Mouse (Mus musculus): Measurements from ENCODE around the gene Tjp1. TPM values are rescaled to one million over a fixed set of nuclear protein-coding genes. Genes with fewer than 3 reads are reported as not detected.

The Tjp1 gene
- polyA plus RNA-seq, 1 experiment from 2014 or later, result 18.7 TPM

DNA sequence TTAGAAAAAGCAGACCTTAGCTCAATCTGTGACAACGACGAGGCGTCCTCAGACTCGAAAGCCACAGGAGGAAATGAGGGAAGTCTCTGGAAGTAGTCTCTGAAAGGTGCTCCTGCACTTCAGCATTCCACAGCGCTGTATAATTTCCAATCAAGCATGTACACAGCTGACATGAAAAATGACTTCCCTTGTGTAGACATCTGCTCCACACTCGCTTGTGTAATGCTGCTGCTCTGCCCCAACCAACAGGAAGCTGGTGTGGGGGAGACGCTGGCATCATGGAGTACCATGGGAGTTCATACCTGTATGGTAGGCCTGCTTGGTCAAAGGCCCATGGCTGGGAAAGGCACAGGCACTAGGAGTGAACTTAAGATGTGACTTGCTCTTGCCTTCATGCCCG is 103.1 kb downstream of the Tjp1 start:
- H3K9ac ChIP-seq, result no peak overlapping the region
- no peaks in the 10 kb centered on the region for H3K36me3 ChIP-seq
- no peaks in the 10 kb centered on the region for H3K9me3 ChIP-seq
- no peak overlapping the region for H3K27ac ChIP-seq
- no peaks in the 10 kb centered on the region for H3K27me3 ChIP-seq
- no peak overlapping the region for H3K4me2 ChIP-seq
- H3K4me3 ChIP-seq, result no peak overlapping the region
- no peak for ATAC-seq (ENCODE audit: insufficient number of reproducible peaks, insufficient read depth, low FRiP score, low TSS enrichment, low read depth)
- peaks cover 15% of the 10 kb centered on the region for H3K4me1 ChIP-seq
- 80% methylated on average over 8 of the region's 8 CpGs for WGBS

DNA sequence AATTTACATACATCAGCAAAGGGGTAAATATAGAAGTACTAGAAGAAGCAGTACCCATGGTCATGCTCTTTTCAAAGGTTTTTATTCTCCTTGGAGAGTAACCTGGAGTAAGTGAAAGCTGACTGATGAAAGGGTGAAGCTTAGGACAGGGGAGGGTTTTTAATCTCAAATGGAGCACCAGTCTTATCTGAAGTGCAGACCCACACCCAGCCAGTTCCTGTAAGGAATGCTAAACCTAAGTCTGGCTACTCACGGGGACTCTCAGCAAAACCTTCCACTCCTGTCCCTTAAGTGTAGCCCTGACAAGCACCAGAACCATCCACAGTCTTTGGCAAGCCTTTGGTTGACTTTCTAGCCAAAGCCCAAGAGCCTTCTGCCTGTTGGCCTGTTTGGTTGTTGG is 105.1 kb downstream of the Tjp1 start:
- H3K4me2 ChIP-seq, result no peak overlapping the region
- H3K27ac ChIP-seq, result no peak overlapping the region
- peaks cover 17% of the 10 kb centered on the region for H3K4me1 ChIP-seq
- H3K27me3 ChIP-seq, result no peaks in the 10 kb centered on the region
- H3K36me3 ChIP-seq, result no peaks in the 10 kb centered on the region
- H3K4me3 ChIP-seq, result no peak overlapping the region
- 90% methylated on average over 1 of the region's 1 CpGs for WGBS
- no peak overlapping the region for H3K9ac ChIP-seq
- H3K9me3 ChIP-seq, result no peaks in the 10 kb centered on the region
- no peak for ATAC-seq (ENCODE audit: insufficient number of reproducible peaks, insufficient read depth, low FRiP score, low TSS enrichment, low read depth)

DNA sequence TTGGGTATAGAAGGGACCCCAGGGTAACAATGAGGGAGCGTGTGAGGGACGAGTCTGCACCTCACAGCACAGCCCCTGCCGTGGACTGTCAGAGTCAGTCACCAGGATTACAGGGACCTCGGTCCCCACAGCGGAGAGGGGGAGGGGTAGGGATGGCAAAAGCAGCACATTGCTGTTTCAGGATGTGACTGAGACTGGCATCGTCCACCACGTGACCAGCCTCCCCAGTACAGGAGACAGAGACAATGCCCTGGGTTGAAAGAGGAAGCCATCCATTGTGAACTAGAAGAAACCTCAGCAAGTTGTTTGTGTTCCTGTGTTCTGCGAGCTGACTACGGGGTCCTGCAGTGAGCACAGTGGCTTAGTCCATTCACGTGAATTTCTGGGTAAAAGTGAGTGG is 106.1 kb downstream of the Tjp1 start:
- 10% methylated on average over 10 of the region's 10 CpGs for WGBS
- H3K27ac ChIP-seq, result no peak overlapping the region
- H3K4me2 ChIP-seq, result peak overlapping the region; percentile 37
- H3K36me3 ChIP-seq, result no peaks in the 10 kb centered on the region
- H3K4me3 ChIP-seq, result no peak overlapping the region
- no peak overlapping the region for H3K9ac ChIP-seq
- H3K4me1 ChIP-seq, result peaks cover 16% of the 10 kb centered on the region
- H3K9me3 ChIP-seq, result no peaks in the 10 kb centered on the region
- H3K27me3 ChIP-seq, result no peaks in the 10 kb centered on the region
- ATAC-seq (ENCODE audit: insufficient number of reproducible peaks, insufficient read depth, low FRiP score, low TSS enrichment, low read depth), result peak; percentile 43; the same call in 1 of the 2 replicates

DNA sequence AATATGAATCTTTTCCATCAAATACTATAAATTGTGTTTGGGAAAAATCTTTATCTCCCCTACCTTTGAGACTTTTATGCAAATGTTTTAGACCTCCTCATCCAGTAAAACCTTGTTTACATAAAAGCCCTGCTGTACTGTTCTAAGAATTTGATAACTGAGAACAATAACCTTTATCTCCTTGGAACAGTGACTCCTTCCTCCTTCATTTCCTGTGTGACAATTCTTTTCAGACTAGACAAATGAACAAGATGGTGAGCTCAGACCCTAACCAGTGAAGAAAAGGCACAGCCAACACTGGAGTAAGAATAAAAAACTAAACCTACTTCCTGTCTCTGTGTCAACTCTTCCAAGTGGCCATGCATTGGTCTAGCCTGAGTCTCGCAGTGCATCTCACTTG is 107.7 kb downstream of the Tjp1 start:
- no peak overlapping the region for H3K9ac ChIP-seq
- no peak overlapping the region for H3K4me2 ChIP-seq
- no peaks in the 10 kb centered on the region for H3K27me3 ChIP-seq
- no peaks in the 10 kb centered on the region for H3K36me3 ChIP-seq
- ATAC-seq (ENCODE audit: insufficient number of reproducible peaks, insufficient read depth, low FRiP score, low TSS enrichment, low read depth), result no peak
- no peak overlapping the region for H3K4me3 ChIP-seq
- H3K9me3 ChIP-seq, result no peaks in the 10 kb centered on the region
- no peak overlapping the region for H3K27ac ChIP-seq
- 74% methylated on average over 1 of the region's 1 CpGs for whole genome bisulfite sequencing
- peaks cover 13% of the 10 kb centered on the region for H3K4me1 ChIP-seq

DNA sequence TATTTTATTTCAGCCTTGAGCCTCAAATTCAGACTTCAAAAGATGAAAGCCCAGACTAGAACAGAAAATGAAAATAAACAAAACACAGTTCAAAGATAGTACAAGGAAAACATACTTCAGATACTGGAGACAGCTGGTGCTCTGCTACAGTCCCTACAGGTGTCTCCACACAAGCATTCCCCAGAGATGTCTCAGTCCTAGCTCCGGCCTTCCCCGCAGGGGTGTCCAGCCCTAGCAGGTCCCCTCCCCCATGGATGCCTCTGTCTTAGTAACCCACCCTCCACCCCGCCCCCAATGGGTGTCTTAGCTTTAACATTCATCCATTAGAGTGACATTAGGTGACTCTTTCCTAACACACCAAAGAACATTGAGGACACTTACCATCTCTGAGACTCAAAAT is 108.6 kb downstream of the Tjp1 start:
- H3K9me3 ChIP-seq, result no peaks in the 10 kb centered on the region
- no peak overlapping the region for H3K4me2 ChIP-seq
- H3K36me3 ChIP-seq, result no peaks in the 10 kb centered on the region
- H3K27ac ChIP-seq, result no peak overlapping the region
- H3K4me3 ChIP-seq, result no peak overlapping the region
- 74% methylated on average over 3 of the region's 3 CpGs for WGBS
- H3K9ac ChIP-seq, result no peak overlapping the region
- no peaks in the 10 kb centered on the region for H3K27me3 ChIP-seq
- ATAC-seq (ENCODE audit: insufficient number of reproducible peaks, insufficient read depth, low FRiP score, low TSS enrichment, low read depth), result no peak
- peaks cover 18% of the 10 kb centered on the region for H3K4me1 ChIP-seq

DNA sequence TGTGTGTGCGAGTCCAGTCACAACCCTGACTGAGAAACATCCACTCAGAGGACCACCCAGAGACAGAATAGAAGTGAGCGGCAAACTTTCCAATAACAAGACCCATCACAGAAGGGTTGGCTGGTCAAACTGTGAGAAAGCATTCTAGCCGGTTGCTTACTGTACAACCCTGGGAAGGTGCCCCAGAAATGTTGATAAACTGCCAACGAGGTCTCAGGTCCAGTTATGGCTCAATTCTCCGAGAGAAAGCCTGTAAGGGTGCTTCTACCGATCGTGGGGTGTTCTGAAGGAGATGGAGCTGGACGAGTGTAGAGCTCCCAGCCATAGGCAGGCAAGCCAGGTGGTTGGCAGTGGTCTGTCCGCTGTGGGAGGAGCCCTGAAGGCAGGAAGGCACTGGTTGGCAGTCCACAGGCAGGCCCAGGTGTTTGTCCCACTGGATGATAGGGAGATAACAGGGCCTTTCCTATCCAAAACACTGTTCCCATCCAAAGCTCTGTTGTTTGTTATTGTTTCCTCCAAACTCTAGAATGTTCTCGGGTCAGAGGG is 109.1 kb downstream of the Tjp1 start:
- WGBS, result 76% methylated on average over 10 of the region's 10 CpGs
- no peak for ATAC-seq (ENCODE audit: insufficient number of reproducible peaks, insufficient read depth, low FRiP score, low TSS enrichment, low read depth)
- Histone ChIP-seq H3K4me1 (peaks cover 18% of the 10 kb centered on the region), H3K4me2 (no peak overlapping the region), H3K4me3 (no peak overlapping the region), H3K9me3 (no peaks in the 10 kb centered on the region), H3K27me3 (no peaks in the 10 kb centered on the region), H3K9ac (no peak overlapping the region), H3K36me3 (no peaks in the 10 kb centered on the region), H3K27ac (no peak overlapping the region)

DNA sequence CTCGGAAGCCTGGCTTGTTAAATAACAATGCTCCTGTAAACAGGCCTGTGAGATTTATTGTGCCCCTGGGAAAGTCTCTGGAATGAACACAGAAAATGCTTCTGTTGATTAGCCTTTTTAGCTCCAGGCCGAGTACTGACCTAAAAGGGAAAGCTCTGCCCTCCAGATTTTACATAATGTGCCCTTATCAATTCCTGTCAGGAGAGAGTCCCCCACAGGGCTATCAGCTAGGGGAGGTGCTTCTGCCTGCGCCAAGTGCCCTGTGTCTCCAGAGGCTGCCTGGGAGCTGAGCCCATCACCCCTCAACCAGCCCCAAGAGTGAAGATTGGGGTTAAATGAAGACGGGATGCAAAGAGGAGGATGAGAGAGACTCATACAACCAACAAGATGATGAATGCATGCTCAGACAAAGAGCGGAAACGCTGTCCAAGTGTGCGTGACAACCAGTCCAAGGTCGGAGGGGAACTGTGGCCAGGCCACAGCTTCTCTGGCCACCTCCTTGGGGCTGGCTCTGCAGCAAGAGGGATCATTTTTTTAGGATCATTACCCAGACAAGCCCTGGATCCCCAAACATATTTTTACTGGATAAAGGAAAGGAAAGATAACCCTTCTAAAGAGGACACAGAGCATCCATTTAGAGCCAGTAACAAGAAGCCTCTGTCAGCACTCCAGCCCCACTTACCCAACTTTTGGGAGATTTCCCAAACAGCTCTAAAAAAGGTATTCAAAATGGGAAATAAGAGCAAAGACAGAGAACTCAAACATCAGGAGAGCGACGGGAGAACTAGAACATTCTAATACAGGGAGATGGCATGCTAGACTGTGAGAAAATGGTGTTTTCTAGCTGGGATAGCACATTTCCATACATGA is 110.1 kb downstream of the Tjp1 start:
- Histone ChIP-seq H3K36me3 (no peaks in the 10 kb centered on the region), H3K4me3 (no peak overlapping the region), H3K4me2 (no peak overlapping the region), H3K27me3 (no peaks in the 10 kb centered on the region), H3K27ac (no peak overlapping the region), H3K4me1 (peaks cover 18% of the 10 kb centered on the region), H3K9me3 (no peaks in the 10 kb centered on the region), H3K9ac (no peak overlapping the region)
- ATAC-seq (ENCODE audit: insufficient number of reproducible peaks, insufficient read depth, low FRiP score, low TSS enrichment, low read depth), result no peak
- 57% methylated on average over 10 of the region's 10 CpGs for WGBS

DNA sequence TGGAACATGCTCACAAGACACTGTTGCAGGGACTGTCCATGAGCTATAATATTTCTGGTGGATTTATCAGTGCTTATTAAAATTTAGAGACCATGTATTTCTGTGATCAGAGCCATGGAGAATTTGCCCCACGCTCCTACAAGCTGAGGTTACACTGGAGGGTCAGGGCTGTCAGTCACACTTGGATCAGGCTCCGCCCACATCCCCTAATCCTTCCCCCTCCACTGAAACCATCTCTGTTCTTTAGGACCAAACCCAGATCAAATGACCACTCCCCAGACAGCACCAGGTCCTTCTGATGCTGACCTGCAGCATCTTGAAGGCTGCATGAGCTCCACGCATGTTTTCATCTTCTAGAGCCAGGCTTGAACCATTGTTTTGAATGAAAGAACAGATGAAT is 111.1 kb downstream of the Tjp1 start:
- H3K27ac ChIP-seq, result no peak overlapping the region
- WGBS, result 62% methylated on average over 3 of the region's 3 CpGs
- no peak overlapping the region for H3K4me2 ChIP-seq
- H3K27me3 ChIP-seq, result no peaks in the 10 kb centered on the region
- ATAC-seq (ENCODE audit: insufficient number of reproducible peaks, insufficient read depth, low FRiP score, low TSS enrichment, low read depth), result no peak
- no peak overlapping the region for H3K9ac ChIP-seq
- no peaks in the 10 kb centered on the region for H3K9me3 ChIP-seq
- peaks cover 18% of the 10 kb centered on the region for H3K4me1 ChIP-seq
- no peak overlapping the region for H3K4me3 ChIP-seq
- H3K36me3 ChIP-seq, result no peaks in the 10 kb centered on the region

DNA sequence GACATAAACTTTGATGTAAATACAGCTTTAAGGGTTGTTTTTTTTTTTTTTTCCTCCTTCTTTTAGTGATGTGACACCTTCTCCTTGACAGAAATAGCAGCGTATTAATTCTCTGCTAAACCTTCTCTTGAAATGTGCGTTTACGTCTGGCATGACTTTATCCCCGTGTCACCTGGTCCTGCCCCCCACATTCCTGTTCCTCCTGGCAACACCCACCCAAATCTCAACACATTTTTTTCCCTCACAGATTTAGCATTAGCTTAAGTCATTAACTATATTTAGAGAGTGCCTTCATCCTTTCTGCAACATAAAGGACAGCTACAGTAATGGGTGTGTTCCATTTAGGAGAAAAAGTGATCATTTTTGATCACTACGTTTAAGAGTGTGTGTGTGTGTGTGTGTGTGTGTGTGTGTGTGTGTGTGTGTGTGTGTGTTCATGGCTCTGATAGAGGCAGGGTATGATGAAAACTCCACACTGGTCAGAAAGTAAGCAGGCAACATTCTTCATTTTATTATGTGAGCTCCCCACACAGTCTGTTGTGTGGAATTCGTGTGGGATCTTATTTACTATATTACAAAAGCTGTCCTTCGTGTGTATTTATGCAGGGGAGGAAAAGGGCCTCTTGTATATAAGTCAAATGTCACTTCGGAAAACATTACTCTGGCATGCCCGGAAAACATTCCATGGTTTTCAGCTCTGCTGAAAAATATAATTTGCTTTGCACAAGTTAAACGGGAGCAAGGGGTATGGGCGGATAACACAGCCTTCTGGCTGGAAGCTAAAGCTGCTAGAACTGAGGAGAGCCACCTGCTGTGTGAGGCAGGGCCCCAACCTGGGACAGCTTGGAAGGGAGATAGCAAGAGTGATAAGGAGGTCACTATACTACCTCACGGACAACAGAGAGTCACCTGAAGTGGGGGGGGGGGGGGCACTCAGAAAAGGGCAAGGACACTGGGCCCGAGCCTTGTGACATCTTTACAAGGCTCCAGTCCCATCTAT is 113.3 kb downstream of the Tjp1 start:
- peaks cover 13% of the 10 kb centered on the region; the same call in 1 of the 2 replicates for H3K4me1 ChIP-seq
- H3K9ac ChIP-seq, result no peak overlapping the region
- H3K4me3 ChIP-seq, result no peak overlapping the region
- WGBS, result 57% methylated on average over 13 of the region's 13 CpGs
- no peaks in the 10 kb centered on the region for H3K9me3 ChIP-seq
- H3K36me3 ChIP-seq, result no peaks in the 10 kb centered on the region
- no peak for ATAC-seq (ENCODE audit: insufficient number of reproducible peaks, insufficient read depth, low FRiP score, low TSS enrichment, low read depth)
- no peak overlapping the region for H3K4me2 ChIP-seq
- no peaks in the 10 kb centered on the region for H3K27me3 ChIP-seq
- no peak overlapping the region for H3K27ac ChIP-seq

DNA sequence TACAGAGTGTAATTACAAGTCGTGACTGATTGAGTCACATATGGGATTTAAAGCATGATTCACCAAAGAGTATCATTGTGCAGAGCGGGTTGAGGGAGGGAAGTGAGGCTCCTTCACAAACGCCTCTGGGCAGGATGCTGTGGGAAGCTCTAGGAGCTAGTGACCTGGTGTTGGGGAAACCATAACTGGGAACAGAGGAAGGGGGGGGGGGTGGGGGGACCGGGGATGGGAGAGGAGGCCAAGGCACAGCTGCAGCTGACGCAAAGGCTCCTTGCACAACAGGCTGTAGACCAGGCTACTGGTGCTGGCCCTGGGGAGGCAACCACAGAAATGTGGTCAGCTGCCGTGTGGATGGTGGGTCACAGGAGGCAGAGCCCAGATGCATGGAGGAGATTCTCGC is 116.9 kb downstream of the Tjp1 start:
- 37% methylated on average over 6 of the region's 7 CpGs for WGBS
- no peak overlapping the region for H3K4me2 ChIP-seq
- 0 out of 2 replicates have a peak, but pooled peaks have one; percentile 52 for ATAC-seq (ENCODE audit: insufficient number of reproducible peaks, insufficient read depth, low FRiP score, low TSS enrichment, low read depth)
- H3K36me3 ChIP-seq, result no peaks in the 10 kb centered on the region
- H3K4me1 ChIP-seq, result 0 out of 2 replicates have a peak, but pooled peaks cover 8% of the 10 kb centered on the region
- H3K27me3 ChIP-seq, result no peaks in the 10 kb centered on the region
- H3K9ac ChIP-seq, result no peak overlapping the region
- no peak overlapping the region for H3K27ac ChIP-seq
- H3K4me3 ChIP-seq, result no peak overlapping the region
- no peaks in the 10 kb centered on the region for H3K9me3 ChIP-seq

DNA sequence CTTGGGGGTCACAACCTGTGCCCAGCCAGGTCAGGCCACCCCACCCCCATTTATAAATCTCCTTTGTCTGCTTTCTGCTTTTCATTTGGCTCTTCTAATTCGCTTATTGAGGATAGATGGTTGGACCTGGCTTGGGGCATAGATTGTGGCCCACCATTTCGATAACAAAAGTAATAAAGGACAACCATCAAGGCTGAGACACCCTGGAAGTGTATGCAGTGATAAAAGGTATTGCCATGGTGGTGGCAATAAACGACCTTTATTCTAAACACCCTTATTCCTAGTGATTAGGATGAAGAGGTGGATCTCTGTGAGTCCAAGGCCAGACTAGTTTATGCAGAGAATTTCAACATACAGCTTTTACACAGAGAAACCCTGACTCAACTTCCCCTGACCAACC is 121.2 kb downstream of the Tjp1 start:
- WGBS, result 76% methylated on average over 3 of the region's 3 CpGs
- ATAC-seq (ENCODE audit: insufficient number of reproducible peaks, insufficient read depth, low FRiP score, low TSS enrichment, low read depth), result no peak

More for the DNA sequence above, 121.2 kb downstream of the Tjp1 start:
- H3K36me3 ChIP-seq, result no peaks in the 10 kb centered on the region
- no peak overlapping the region for H3K9ac ChIP-seq
- no peak overlapping the region for H3K4me2 ChIP-seq
- no peak overlapping the region for H3K4me3 ChIP-seq
- no peaks in the 10 kb centered on the region for H3K27me3 ChIP-seq
- no peaks in the 10 kb centered on the region for H3K9me3 ChIP-seq
- no peak overlapping the region for H3K27ac ChIP-seq
- H3K4me1 ChIP-seq, result 0 out of 2 replicates have a peak, but pooled peaks cover 4% of the 10 kb centered on the region
